Mouse (Mus musculus): Measurements from ENCODE around the gene Atp2a2.

Gene Atp2a2

DNA sequence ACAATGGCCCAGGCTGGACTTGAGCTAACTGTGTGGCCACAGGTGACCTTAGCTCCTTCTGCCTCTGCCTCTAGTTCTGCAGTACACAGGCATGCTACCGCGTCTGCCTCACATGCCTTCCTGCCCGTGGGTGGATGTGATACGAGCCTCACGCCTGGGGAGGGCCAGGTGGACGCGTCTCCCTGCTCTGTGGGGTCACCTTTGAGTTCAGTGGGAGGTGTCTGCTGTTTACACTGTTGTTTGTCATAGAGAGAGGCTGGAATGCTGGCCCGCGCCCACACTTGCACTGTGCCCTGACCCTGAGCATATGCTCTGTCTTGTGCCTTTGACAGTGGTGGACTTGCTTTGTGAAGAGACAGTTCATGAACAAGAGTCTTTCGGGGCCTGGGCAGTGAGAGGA, 96.5 kb downstream of the Atp2a2 start:
- DNase-seq = no peak

Data from right cerebral cortex, adult 18-20 months (tissue).